Mouse (Mus musculus) lung, adult 2 months (tissue): ENCODE measurements around the gene Mrpl23.

ENCODE experiments used
- CTCF ChIP-seq: fragments of 200-500 bp; IDR thresholded peaks from 2 replicates; pipeline ENCODE4 v1.5.1; 2011; ENCODE audit warnings: mild to moderate bottlenecking, low read length, control low read depth; ENCODE audit not compliant: insufficient read depth
- POLR2A ChIP-seq: fragments of 200-500 bp; IDR thresholded peaks from 2 replicates; pipeline ENCODE4 v1.6.1; 2011; ENCODE audit warnings: low read depth, mild to moderate bottlenecking, control low read depth, low read length, borderline replicate concordance; ENCODE audit errors: extremely low read depth

DNA sequence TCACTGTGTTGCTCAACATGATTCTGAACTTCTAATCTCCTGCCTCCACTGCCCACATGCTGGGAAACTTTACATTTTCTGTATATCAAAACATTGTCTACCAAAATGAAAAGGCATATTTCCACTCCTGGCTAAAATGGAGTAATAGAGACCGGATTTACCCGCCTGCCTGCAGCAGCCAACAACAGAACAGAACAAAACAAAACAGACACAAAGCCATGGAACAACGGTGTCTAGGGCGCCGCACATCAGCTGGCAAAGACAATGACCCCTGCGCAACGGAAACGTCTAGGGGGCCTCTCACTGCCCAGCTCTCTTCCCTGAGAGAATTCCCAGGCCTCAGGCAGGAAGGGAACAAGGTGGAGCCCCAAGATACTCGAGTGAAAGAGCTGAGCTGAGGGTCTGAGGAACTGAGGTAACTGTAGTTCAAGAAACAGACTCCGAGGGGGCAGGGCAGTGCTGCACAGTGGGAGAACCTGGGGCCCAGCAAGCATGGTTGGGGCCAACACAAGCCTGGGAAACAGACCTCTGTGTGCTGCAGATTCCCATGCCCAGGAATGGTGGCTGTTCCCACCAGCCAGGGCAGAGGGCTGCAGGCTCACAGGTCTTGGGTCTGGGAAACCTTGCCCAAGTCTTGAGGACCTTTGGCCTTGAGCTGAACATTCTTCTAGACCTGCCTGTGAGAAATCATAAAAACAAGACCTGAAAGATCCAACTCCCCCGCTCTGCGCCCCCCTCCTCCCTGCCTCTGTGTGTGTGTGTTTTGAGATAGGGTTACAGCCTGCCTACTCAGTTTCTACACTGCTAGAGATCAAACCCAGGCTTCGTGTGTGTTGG is 6.9 kb upstream of the Mrpl23 start:
- TF ChIP-seq CTCF (no peak), POLR2A (no peak)
